Mouse (Mus musculus): ENCODE data around the gene Slc25a35. TPM values are rescaled to one million over a fixed set of nuclear protein-coding genes. Genes with fewer than 3 reads are reported as not detected.
A peak's percentile ranks its signal among the peaks of the same experiment; 100 is the strongest.
"Not testable (repeated sequence)": the region's sequence is repeated elsewhere in the genome, so short reads cannot be mapped to it uniquely, and the experiment has no call there.

Gene Slc25a35
- polyA plus RNA-seq, 1 experiment: not detected

- H3K36me3 ChIP-seq (ENCODE audit: control insufficient read depth): peaks cover 24% of the 10 kb centered on the region
- H3K4me1 ChIP-seq (ENCODE audit: control insufficient read depth): peaks cover 77% of the 10 kb centered on the region
- H3K4me3 ChIP-seq (replicated peaks): peak within 1 kb of the TSS; percentile 70
- H3K27me3 ChIP-seq (ENCODE audit: control insufficient read depth): no peaks in the 10 kb centered on the region
- TF ChIP-seq GATA1 (IDR thresholded peaks at IDR 0.05; ENCODE audit: low read length): no peak
- no peak for TF ChIP-seq TAL1 (IDR thresholded peaks at IDR 0.05; ENCODE audit: low read length)
- no peaks in the 10 kb centered on the region for H3K9me3 ChIP-seq (ENCODE audit: control insufficient read depth, low read length)
Measured at GRCm38 (mm10) chr11:69008182-69009121, 40.5 kb downstream of the Slc25a35 start, which contains the start of gene Pfas. Pfas (minus strand) TSS chr11:69008460.

DNA sequence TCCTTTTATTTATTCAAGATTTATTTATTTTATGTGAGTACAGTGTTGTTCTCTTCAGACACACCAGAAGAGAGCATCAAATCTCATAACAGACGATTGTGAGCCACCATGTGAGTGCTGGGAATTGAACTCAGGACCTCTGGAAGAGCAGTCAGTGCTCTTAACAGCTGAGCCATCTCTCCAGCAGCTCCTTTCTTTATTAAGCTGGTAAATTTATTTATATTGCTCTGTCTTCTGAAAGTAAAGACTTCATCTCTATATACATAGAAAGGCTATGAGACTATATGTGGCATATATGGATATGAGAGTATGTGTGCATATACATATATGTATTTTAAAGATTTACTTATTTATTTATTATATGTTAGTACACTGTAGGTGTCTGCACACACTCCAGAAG is 41.6 kb downstream of the Slc25a35 start:
- peaks cover 82% of the 10 kb centered on the region for H3K4me1 ChIP-seq (ENCODE audit: control insufficient read depth)
- H3K36me3 ChIP-seq (ENCODE audit: control insufficient read depth): peaks cover 13% of the 10 kb centered on the region
- H3K27me3 ChIP-seq (ENCODE audit: control insufficient read depth): no peaks in the 10 kb centered on the region
- TF ChIP-seq TAL1 (IDR thresholded peaks at IDR 0.05; ENCODE audit: low read length): no peak
- TF ChIP-seq GATA1 (IDR thresholded peaks at IDR 0.05; ENCODE audit: low read length): no peak
- no peak overlapping the region for H3K4me3 ChIP-seq (replicated peaks)
- H3K9me3 ChIP-seq (ENCODE audit: control insufficient read depth, low read length): no peaks in the 10 kb centered on the region

DNA sequence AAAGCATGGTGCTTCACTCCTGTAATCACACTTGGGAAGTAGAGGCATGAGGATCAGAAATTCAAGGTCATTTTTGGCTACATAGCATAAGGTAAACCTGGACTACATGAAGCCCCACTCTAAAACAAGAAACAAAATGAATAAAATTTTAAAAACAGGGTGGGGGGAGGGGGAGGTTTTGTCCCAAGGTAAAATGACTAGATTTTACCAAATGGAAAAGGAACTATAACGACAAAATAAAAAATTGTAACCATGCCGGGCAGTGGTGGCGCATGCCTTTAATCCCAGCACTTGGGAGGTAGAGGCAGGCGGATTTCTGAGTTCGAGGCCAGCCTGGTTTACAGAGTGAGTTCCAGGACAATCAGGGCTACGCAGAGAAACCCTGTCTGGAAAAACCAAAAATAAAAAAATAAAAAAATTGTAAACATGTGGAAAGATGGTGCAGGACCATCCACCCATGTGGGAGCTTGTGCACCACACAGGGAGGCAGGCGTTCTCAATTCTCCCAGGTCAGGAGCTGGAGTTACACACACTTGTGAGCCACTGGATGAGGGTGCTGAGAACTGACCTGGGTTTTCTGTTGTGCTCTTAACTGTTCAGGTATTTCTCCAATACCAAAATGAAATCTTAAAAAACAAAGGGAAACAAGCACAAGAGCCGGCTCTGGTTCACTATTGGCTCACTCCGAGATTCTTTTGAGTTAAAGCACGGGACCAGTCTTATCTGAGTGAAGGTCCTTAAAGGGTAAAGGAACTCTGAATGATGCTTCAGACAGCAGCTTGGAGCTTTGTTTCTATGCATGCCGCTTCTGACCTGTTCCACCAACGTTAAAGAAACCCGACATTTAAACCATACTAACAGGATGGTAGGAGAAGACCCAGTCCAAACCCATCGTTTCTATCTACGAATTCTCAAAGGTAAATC is 42.7 kb downstream of the Slc25a35 start:
- no peaks in the 10 kb centered on the region for H3K9me3 ChIP-seq (ENCODE audit: control insufficient read depth, low read length)
- TF ChIP-seq TAL1 (IDR thresholded peaks at IDR 0.05; ENCODE audit: low read length): no peak
- TF ChIP-seq GATA1 (IDR thresholded peaks at IDR 0.05; ENCODE audit: low read length): no peak
- H3K4me1 ChIP-seq (ENCODE audit: control insufficient read depth): peaks cover 82% of the 10 kb centered on the region
- no peaks in the 10 kb centered on the region for H3K27me3 ChIP-seq (ENCODE audit: control insufficient read depth)
- peak overlapping the region; percentile 75 for H3K4me3 ChIP-seq (replicated peaks)
- H3K36me3 ChIP-seq (ENCODE audit: control insufficient read depth): peaks cover 7% of the 10 kb centered on the region

DNA sequence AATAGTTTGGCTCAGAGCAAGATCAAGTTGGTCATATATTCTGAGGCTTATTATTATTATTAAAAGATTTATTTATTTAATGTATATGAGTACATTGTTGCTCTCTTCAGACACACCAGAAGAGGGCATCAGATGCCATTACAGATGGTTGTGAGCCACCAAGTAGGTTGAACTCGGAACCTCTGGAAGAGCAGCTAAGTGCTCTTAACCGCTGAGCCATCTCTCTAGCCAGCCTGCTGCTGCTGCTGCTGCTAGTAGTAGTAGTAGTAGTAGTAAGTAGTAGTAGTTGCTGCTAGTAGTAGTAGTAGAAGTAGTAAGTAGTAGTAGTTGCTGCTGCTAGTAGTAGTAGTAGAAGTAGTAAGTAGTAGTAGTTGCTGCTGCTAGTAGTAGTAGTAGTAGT is 43.5 kb downstream of the Slc25a35 start:
- Histone ChIP-seq H3K4me3 (replicated peaks) (peak overlapping the region; percentile 75), H3K4me1 (ENCODE audit: control insufficient read depth) (peaks cover 81% of the 10 kb centered on the region)
- H3K36me3 ChIP-seq (ENCODE audit: control insufficient read depth); H3K27me3 ChIP-seq (ENCODE audit: control insufficient read depth); H3K9me3 ChIP-seq (ENCODE audit: control insufficient read depth, low read length): not testable (repeated sequence)

DNA sequence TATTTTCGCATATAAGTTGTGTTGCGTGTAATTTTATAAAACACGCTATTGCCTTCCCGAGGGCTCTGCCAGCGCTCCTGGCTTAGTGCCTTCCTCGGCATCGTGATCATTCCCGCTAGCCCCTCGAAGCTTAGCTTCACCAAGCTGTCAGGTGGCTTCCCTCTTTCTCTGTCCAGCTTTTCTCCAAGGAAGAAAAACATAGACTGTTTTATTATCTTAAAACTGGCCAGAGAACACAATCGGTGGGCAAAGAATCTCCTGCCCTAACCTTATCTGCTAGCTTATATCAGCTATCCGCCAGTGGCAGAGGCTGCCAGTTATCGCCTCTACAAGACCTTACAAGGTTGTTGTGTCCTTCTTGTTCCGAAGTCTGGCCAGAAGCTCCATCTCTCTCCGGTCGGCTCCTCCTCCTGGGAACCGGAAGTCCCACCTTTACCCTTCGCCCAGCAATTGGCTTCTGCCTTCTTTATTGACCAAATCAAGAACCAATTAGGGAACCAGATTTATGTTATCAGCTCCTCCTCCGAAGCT is 44.2 kb downstream of the Slc25a35 start:
- Histone ChIP-seq H3K9me3 (ENCODE audit: control insufficient read depth, low read length) (no peaks in the 10 kb centered on the region), H3K4me3 (replicated peaks) (peak overlapping the region; percentile 75), H3K27me3 (ENCODE audit: control insufficient read depth) (no peaks in the 10 kb centered on the region), H3K4me1 (ENCODE audit: control insufficient read depth) (peaks cover 81% of the 10 kb centered on the region), H3K36me3 (ENCODE audit: control insufficient read depth) (no peaks in the 10 kb centered on the region)
- TF ChIP-seq TAL1 (IDR thresholded peaks at IDR 0.05; ENCODE audit: low read length) (peak; percentile 48; the same call in 2 of the 3 replicates), GATA1 (IDR thresholded peaks at IDR 0.05; ENCODE audit: low read length) (peak; percentile 82)

DNA sequence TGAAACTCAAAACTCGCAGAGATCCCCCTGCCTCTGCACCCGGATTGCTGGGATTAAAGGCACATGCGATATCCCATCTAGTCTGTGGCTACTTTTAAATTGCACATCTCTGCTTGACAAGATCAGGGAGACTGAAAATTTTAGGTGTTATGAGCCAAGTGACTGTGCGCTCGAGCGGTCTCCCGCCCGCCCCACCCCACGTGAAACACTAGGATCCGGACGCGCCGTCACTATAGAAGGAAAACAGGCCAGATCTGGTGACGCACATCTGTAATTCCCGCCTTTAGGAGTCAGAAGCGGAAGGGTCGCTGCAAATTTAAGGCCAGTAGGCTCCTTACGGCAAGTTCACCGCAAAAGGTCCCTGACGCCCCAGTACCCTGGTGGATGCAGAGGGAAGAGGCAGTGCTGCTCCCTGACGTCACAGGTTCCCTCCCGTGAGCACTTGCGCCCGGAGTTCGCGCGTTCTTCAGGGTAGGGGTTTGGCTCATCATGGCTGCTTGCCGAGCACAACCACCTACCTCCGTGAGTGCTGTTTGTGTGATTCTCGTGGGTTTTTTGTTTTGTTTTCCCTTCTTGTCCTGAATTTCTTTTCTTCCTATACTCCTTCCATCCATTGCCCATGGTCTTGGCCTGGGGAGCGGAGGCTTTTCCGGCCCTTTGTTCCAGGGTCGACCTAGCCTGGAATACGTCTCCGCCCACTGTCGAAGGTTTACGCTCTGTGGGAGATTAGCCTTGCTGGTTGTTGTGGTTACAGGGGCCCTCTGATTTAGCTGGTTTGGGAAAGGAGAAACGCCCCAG is 47.9 kb downstream of the Slc25a35 start, which contains the start of gene Ctc1:
Gene Ctc1, plus strand, starts transcription at position 268 of the 798 bp plus-strand sequence.
- Histone ChIP-seq H3K4me3 (replicated peaks) (peak within 1 kb of the TSS; percentile 86), H3K9me3 (ENCODE audit: control insufficient read depth, low read length) (no peaks in the 10 kb centered on the region), H3K27me3 (ENCODE audit: control insufficient read depth) (no peaks in the 10 kb centered on the region), H3K4me1 (ENCODE audit: control insufficient read depth) (peaks cover 67% of the 10 kb centered on the region), H3K36me3 (ENCODE audit: control insufficient read depth) (peaks cover 7% of the 10 kb centered on the region)
- TF ChIP-seq GATA1 (IDR thresholded peaks at IDR 0.05; ENCODE audit: low read length) (no peak), TAL1 (IDR thresholded peaks at IDR 0.05; ENCODE audit: low read length) (no peak)

DNA sequence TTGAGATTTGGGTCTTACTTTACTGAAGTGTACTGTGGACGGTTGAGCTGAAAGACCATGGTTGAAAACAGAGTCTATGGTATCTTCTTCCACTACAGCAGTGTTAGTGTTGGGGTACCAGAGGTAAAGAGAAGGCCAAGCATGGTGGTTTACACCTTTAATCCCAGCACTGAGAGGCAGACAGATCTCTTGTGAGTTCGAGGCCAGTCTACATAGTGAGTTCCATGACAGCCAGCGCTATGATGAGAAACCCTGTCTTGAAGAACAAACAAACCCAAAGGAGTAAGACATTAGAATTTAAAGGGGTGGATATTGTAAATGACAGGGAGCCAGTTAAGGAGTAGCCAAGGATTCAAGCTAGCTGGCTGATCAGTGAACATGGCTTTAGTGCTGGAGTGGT is 48.8 kb downstream of the Slc25a35 start:
- Histone ChIP-seq H3K27me3 (ENCODE audit: control insufficient read depth) (no peaks in the 10 kb centered on the region), H3K36me3 (ENCODE audit: control insufficient read depth) (peaks cover 15% of the 10 kb centered on the region), H3K4me1 (ENCODE audit: control insufficient read depth) (peaks cover 59% of the 10 kb centered on the region), H3K4me3 (replicated peaks) (peak overlapping the region; percentile 86), H3K9me3 (ENCODE audit: control insufficient read depth, low read length) (no peaks in the 10 kb centered on the region)
- no peak for TF ChIP-seq GATA1 (IDR thresholded peaks at IDR 0.05; ENCODE audit: low read length)
- TF ChIP-seq TAL1 (IDR thresholded peaks at IDR 0.05; ENCODE audit: low read length): no peak

DNA sequence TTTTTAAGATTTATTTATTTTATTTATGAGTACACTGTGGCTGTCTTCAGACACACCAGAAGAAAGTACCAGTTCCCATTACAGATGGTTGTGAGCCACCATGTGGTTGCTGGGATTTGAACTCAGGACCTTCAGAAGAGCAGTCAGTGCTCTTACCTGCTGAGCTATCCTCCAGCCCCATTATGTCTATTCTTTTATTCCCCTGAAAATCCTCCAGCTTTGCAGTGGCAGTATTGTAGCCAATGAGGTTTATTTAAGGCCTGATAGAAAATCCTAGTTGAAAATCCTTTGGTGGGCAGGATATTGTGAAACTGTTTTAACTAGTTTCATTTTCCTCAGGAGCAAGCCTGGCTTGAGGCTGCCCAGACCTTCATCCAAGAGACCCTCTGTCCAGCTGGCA is 52.8 kb downstream of the Slc25a35 start:
- Histone ChIP-seq H3K4me1 (ENCODE audit: control insufficient read depth) (peaks cover 27% of the 10 kb centered on the region), H3K4me3 (replicated peaks) (no peak overlapping the region), H3K9me3 (ENCODE audit: control insufficient read depth, low read length) (no peaks in the 10 kb centered on the region), H3K36me3 (ENCODE audit: control insufficient read depth) (peaks cover 55% of the 10 kb centered on the region), H3K27me3 (ENCODE audit: control insufficient read depth) (no peaks in the 10 kb centered on the region)
- TF ChIP-seq TAL1 (IDR thresholded peaks at IDR 0.05; ENCODE audit: low read length) (no peak), GATA1 (IDR thresholded peaks at IDR 0.05; ENCODE audit: low read length) (no peak)

Other genes with a start within 250 kb of the Slc25a35 start
- 6.3 and 6.6 TPM in 2 replicates for gene Ndel1, start 96.3 kb upstream of the Slc25a35 start, polyA plus RNA-seq (2012)
- 0.01 TPM in 1 of 2 replicates, not detected in the other for gene Rnf222, start 79.6 kb upstream of the Slc25a35 start, polyA plus RNA-seq (2012)
- gene Rpl26, start 66.5 kb upstream of the Slc25a35 start, polyA plus RNA-seq (2012): 7.0 and 11.1 TPM in 2 replicates
- not detected in 2 replicates for gene Odf4, start 41.0 kb upstream of the Slc25a35 start, polyA plus RNA-seq (2012)
- not detected in 2 replicates for gene Arhgef15, start 10.7 kb upstream of the Slc25a35 start, polyA plus RNA-seq (2012)
- gene Rangrf, start 7.1 kb downstream of the Slc25a35 start, polyA plus RNA-seq (2012): 0.13 and 0.15 TPM in 2 replicates
- 0.78 and 0.81 TPM in 2 replicates for gene Pfas, start 40.3 kb downstream of the Slc25a35 start, polyA plus RNA-seq (2012)
- gene Ctc1, start 47.8 kb downstream of the Slc25a35 start, polyA plus RNA-seq (2012): 13.5 and 27.1 TPM in 2 replicates
- gene Aurkb, start 77.5 kb downstream of the Slc25a35 start, polyA plus RNA-seq (2012): 20.3 and 26.6 TPM in 2 replicates
- 2.0 and 2.4 TPM in 2 replicates for gene Borcs6, start 91.6 kb downstream of the Slc25a35 start, polyA plus RNA-seq (2012)
- gene Tmem107, start 102.7 kb downstream of the Slc25a35 start, polyA plus RNA-seq (2012): 10.0 and 12.3 TPM in 2 replicates
- gene Vamp2, start 120.4 kb downstream of the Slc25a35 start, polyA plus RNA-seq (2012): 7.9 and 9.1 TPM in 2 replicates
- gene Per1, start 127.1 kb downstream of the Slc25a35 start, polyA plus RNA-seq (2012): 1.4 and 1.5 TPM in 2 replicates
- 0.05 TPM in 1 of 2 replicates, not detected in the other for gene Hes7, start 152.3 kb downstream of the Slc25a35 start, polyA plus RNA-seq (2012)
- gene 9130213A22Rik, start 154.5 kb downstream of the Slc25a35 start, polyA plus RNA-seq (2012): not detected in 2 replicates
- 0.01 TPM in 1 of 2 replicates, not detected in the other for gene Aloxe3, start 157.8 kb downstream of the Slc25a35 start, polyA plus RNA-seq (2012)
- not detected in 2 replicates for gene Alox12b, start 188.9 kb downstream of the Slc25a35 start, polyA plus RNA-seq (2012)
- gene Alox8, start 229.7 kb downstream of the Slc25a35 start, polyA plus RNA-seq (2012): not detected in 2 replicates

Data from erythroblast, embryonic 14.5 days (primary cell).